Mouse (Mus musculus): ENCODE data around the gene Stim1.
"Not testable (repeated sequence)": the region's sequence is repeated elsewhere in the genome, so short reads cannot be mapped to it uniquely, and the experiment has no call there.

Gene Stim1

GRCm38 (mm10) chr7:102248691-102249404, 18.8 kb upstream of the Stim1 start:
- ATAC-seq (ENCODE audit: insufficient number of reproducible peaks, low FRiP score, low TSS enrichment): no peak

GRCm38 (mm10) chr7:102249531-102249895, 18.1 kb upstream of the Stim1 start:
- 0 out of 2 replicates have a peak, but pooled peaks have one; percentile 10 for ATAC-seq (ENCODE audit: insufficient number of reproducible peaks, low FRiP score, low TSS enrichment)

- ATAC-seq (ENCODE audit: insufficient number of reproducible peaks, low FRiP score, low TSS enrichment): peak; percentile 56
These were observed 17.5 kb upstream of the Stim1 start for GRCm38 (mm10) chr7:102249896-102250630.

- ATAC-seq (ENCODE audit: insufficient number of reproducible peaks, low FRiP score, low TSS enrichment): peak; percentile 75
These were observed 16.9 kb upstream of the Stim1 start for GRCm38 (mm10) chr7:102250631-102251214.

GRCm38 (mm10) chr7:102253631-102254030, 14.0 kb upstream of the Stim1 start:
- no peak for ATAC-seq (ENCODE audit: insufficient number of reproducible peaks, low FRiP score, low TSS enrichment)

DNA sequence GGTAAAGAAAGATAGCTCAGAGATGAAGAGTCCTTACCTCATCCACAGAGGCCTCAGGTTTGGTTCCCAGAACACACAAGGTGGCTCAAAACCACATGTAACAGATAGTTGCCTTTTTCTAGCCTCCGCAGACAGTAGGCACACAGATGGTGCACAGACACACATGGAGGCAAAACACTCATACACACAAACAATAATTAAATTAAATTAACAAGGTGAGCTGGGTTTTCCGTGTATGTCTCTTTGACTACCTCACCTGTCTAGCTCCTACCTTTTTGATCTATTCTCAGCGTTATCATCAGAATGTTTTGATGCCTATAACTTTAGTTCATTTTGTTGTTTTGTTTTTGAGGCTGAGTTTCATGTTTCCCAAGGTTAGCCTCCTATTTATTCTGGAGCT, 11.7 kb upstream of the Stim1 start, which contains the start of gene Rhog:
TSS of gene Rhog (minus strand) at position 101 of the 400 bp plus-strand sequence.
- no peak for ATAC-seq (ENCODE audit: insufficient number of reproducible peaks, low FRiP score, low TSS enrichment)

- no peak for ATAC-seq (ENCODE audit: insufficient number of reproducible peaks, low FRiP score, low TSS enrichment)
These were observed 11.0 kb upstream of the Stim1 start for GRCm38 (mm10) chr7:102256636-102257035.

DNA sequence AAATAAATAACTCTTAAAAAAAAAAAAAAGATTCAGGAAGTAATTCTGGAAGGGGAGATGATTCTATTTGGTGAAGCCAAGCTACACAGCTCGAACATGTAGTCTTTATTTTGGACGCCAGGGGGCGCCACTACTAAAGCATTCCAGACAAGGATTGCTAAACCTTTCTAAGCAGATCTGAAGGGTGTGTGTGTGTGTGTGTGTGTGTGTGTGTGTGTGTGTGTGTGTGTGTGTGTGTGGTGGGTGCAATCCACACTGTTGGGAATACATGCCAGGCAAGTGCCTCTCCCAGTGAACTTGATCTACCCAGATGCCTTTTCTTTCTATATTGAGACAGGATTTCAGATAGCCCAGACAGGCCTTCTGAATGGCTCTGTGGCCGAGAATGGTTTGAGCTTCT, 9.4 kb upstream of the Stim1 start:
- peak; percentile 40; the same call in 1 of the 2 replicates for ATAC-seq (ENCODE audit: insufficient number of reproducible peaks, low FRiP score, low TSS enrichment)

DNA sequence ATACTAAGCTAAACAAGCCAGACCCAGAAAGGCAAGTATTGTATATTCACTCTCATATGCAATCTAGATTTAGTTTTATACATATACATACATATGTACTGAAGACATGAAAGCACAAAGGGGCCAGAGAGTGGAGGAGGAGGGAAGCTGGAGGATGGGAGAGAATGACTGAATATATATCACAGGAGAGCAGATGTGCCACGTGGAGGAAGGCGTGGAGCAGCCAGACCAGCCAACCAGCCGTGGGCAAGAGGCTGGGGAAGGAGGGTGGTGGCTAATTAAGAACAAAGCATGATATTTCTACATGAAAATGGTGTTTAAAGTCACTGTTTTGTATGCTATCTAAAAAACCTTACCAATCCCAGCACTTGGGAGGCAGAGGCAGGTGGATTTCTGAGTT, 8.9 kb upstream of the Stim1 start:
- no peak for ATAC-seq (ENCODE audit: insufficient number of reproducible peaks, low FRiP score, low TSS enrichment)

- no peak for ATAC-seq (ENCODE audit: insufficient number of reproducible peaks, low FRiP score, low TSS enrichment)
These were observed 7.7 kb upstream of the Stim1 start for GRCm38 (mm10) chr7:102259716-102260479.

GRCm38 (mm10) chr7:102260518-102260917, 7.1 kb upstream of the Stim1 start:
- ATAC-seq (ENCODE audit: insufficient number of reproducible peaks, low FRiP score, low TSS enrichment): no peak

- no peak for ATAC-seq (ENCODE audit: insufficient number of reproducible peaks, low FRiP score, low TSS enrichment)
These were observed 4.6 kb upstream of the Stim1 start for GRCm38 (mm10) chr7:102263020-102263419.

DNA sequence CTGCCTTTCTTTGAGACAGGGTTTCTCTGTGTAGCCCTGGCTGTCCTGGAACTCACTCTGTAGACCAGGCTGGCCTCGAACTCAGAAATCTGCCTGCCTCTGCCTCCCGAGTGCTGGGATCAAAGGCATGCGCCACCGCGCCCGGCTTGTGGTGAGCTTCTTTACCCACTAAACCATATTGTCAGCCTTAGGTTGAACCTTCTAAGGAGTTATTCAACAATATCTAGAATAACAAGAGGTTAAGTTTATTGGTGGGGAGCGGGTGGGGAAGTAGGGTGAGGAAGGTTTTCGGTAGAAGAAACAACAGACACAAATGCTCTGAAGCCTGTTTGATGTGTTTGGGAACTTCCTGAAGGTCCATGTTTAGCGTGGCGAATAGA, 1.6 kb upstream of the Stim1 start:
- not testable (repeated sequence) for ATAC-seq (ENCODE audit: insufficient number of reproducible peaks, low FRiP score, low TSS enrichment)

DNA sequence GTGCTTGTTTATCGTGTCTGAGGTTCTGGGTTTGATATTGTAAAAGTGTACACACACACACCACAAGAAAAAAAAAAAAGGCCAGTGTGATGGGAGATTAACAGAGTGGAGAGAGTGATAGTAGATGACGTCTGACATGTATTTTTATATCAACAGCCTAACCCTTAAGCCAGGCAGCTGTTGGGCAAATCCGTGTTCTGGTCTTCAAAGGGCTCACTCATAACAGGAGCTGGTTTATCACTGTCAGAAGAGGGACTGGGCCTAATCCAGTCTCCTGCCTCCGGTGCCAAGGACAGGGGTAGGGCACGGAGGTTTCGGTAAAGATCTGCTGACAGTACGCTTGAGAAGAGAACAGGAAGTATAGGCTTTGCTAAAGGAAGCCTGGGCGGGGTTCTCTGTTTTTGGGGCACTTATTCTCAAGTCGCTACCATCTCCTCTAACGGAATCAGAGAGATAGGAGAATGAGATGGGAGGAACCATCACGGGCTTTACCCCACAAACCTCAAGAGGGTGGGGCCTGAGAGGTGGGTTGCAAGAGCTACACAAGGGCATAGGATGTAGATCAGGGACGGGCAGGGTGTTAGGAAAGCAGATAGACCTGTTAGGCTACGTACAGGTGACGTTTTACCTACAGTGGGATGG, 1.1 kb upstream of the Stim1 start:
- no peak for ATAC-seq (ENCODE audit: insufficient number of reproducible peaks, low FRiP score, low TSS enrichment)

GRCm38 (mm10) chr7:102267113-102267579, 460 bp upstream of the Stim1 start:
- ATAC-seq (ENCODE audit: insufficient number of reproducible peaks, low FRiP score, low TSS enrichment): peak; percentile 89

DNA sequence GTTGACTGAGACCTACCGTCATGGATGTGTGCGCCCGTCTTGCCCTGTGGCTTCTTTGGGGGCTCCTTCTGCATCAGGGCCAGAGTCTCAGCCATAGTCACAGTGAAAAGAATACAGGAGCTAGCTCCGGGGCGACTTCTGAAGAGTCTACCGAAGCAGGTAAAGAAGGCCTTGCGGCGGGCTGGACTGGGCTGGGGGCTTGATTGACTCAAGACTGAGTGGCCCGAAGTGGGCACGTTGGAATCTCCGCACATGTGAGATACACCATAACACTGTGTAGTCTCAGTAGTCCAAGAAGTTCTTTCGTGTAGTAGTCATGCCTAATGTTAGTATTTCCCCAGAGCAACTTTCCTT, 766 bp downstream of the Stim1 start:
- no peak for ATAC-seq (ENCODE audit: insufficient number of reproducible peaks, low FRiP score, low TSS enrichment)

- no peak for ATAC-seq (ENCODE audit: insufficient number of reproducible peaks, low FRiP score, low TSS enrichment)
These were observed 4.9 kb downstream of the Stim1 start for GRCm38 (mm10) chr7:102272422-102272948.

- no peak for ATAC-seq (ENCODE audit: insufficient number of reproducible peaks, low FRiP score, low TSS enrichment)
These were observed 13.8 kb downstream of the Stim1 start for GRCm38 (mm10) chr7:102281403-102281802.

DNA sequence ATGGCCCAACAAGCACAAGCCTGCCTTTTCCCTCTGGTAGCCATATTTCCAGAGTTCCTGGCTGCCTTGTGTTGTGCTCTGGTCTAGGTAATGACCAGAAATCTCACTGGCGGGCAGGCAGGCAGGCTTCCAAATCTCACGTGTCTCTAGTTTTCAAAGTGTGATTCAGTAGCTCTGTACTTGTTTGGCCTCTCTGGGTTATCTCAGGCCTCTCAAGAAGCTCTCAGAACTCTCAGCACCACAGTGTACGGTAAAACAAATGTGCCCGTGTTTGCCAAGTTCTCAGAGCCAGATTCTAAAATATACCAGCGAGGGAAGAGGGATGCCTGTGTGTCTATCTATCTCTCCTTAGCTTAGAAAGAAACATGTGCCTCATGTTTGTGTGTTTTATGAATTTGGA, 14.7 kb downstream of the Stim1 start:
- ATAC-seq (ENCODE audit: insufficient number of reproducible peaks, low FRiP score, low TSS enrichment): no peak

DNA sequence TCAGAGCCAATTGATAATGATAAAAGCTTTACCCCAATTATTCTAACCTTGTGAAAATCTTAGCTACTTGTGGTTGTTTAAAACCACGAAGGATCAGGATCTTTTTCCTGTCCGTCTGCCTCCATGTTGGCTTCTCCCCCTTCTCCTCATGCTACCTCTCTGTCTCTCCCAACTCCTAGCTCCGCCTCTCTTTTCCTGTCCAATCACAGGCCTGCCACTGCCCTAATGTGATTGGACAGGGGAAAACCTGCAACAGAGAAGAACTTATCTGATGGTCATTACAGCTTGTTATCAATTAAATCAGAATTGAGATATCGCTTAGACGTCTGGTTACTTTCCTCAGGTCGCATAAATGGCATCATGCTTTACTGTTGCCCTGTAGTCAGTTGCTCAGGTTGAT, 21.9 kb downstream of the Stim1 start:
- no peak for ATAC-seq (ENCODE audit: insufficient number of reproducible peaks, low FRiP score, low TSS enrichment)
